Mouse (Mus musculus): ENCODE data around the gene Nrip1.
"Not testable (repeated sequence)": the region's sequence is repeated elsewhere in the genome, so short reads cannot be mapped to it uniquely, and the experiment has no call there.

Nrip1 gene

GRCm38 (mm10) chr16:76373671-76374091 lies at the start of gene Nrip1:
Gene Nrip1 (minus strand): TSS chr16:76373827.
- peak; percentile 95 for DNase-seq (ENCODE audit: low read depth)

- peak; percentile 98 for DNase-seq (ENCODE audit: low read depth)
Measured at GRCm38 (mm10) chr16:76422531-76422930, 48.9 kb upstream of the Nrip1 start.

- DNase-seq (ENCODE audit: low read depth) = no peak
Measured at GRCm38 (mm10) chr16:76419849-76420248, 46.2 kb upstream of the Nrip1 start.

- peak; percentile 60 for DNase-seq (ENCODE audit: low read depth)
Measured at GRCm38 (mm10) chr16:76416477-76416876, 42.9 kb upstream of the Nrip1 start.

GRCm38 (mm10) chr16:76416060-76416438 lies 42.4 kb upstream of the Nrip1 start:
- DNase-seq (ENCODE audit: low read depth) = peak; percentile 25

GRCm38 (mm10) chr16:76415407-76416059 lies 41.9 kb upstream of the Nrip1 start:
- DNase-seq (ENCODE audit: low read depth) = no peak

- no peak for DNase-seq (ENCODE audit: low read depth)
Measured at GRCm38 (mm10) chr16:76414528-76414927, 40.9 kb upstream of the Nrip1 start.

GRCm38 (mm10) chr16:76413581-76413980 lies 40.0 kb upstream of the Nrip1 start:
- DNase-seq (ENCODE audit: low read depth) = no peak

- DNase-seq (ENCODE audit: low read depth) = peak; percentile 98
Measured at GRCm38 (mm10) chr16:76409355-76409722, 35.7 kb upstream of the Nrip1 start.

GRCm38 (mm10) chr16:76408696-76409354 lies 35.2 kb upstream of the Nrip1 start:
- DNase-seq (ENCODE audit: low read depth) = peak; percentile 15

GRCm38 (mm10) chr16:76408241-76408640 lies 34.6 kb upstream of the Nrip1 start:
- DNase-seq (ENCODE audit: low read depth) = peak; percentile 13

- DNase-seq (ENCODE audit: low read depth) = no peak
Measured at GRCm38 (mm10) chr16:76407321-76407920, 33.8 kb upstream of the Nrip1 start.

- no peak for DNase-seq (ENCODE audit: low read depth)
Measured at GRCm38 (mm10) chr16:76406897-76407296, 33.3 kb upstream of the Nrip1 start.

- DNase-seq (ENCODE audit: low read depth) = peak; percentile 29
Measured at GRCm38 (mm10) chr16:76406319-76406718, 32.7 kb upstream of the Nrip1 start.

GRCm38 (mm10) chr16:76403305-76403704 lies 29.7 kb upstream of the Nrip1 start:
- not testable (repeated sequence) for DNase-seq (ENCODE audit: low read depth)

GRCm38 (mm10) chr16:76396512-76396911 lies 22.9 kb upstream of the Nrip1 start:
- DNase-seq (ENCODE audit: low read depth) = no peak

GRCm38 (mm10) chr16:76393267-76393666 lies 19.6 kb upstream of the Nrip1 start:
- DNase-seq (ENCODE audit: low read depth) = no peak

- DNase-seq (ENCODE audit: low read depth) = no peak
Measured at GRCm38 (mm10) chr16:76386496-76386895, 12.9 kb upstream of the Nrip1 start.

GRCm38 (mm10) chr16:76386071-76386470 lies 12.4 kb upstream of the Nrip1 start:
- no peak for DNase-seq (ENCODE audit: low read depth)

- peak; percentile 95 for DNase-seq (ENCODE audit: low read depth)
Measured at GRCm38 (mm10) chr16:76377211-76377610, 3.6 kb upstream of the Nrip1 start.

- DNase-seq (ENCODE audit: low read depth) = no peak
Measured at GRCm38 (mm10) chr16:76376661-76377060, 3.0 kb upstream of the Nrip1 start.

GRCm38 (mm10) chr16:76372941-76373561 lies 576 bp downstream of the Nrip1 start:
- DNase-seq (ENCODE audit: low read depth) = peak; percentile 91

All from 416B (cell line).